Mouse (Mus musculus): ENCODE results near the gene Grip1.

- TF ChIP-seq CTCF (IDR thresholded peaks at IDR 0.05; ENCODE audit: low read depth) (no peak), EP300 (optimal IDR thresholded peaks at IDR 0.05) (no peak)
These were observed 481.6 kb downstream of the Grip1 start for GRCm38 (mm10) chr10:119935231-119935630.

All from stomach, postnatal 0 days (tissue).